Mouse (Mus musculus): Measurements from ENCODE around the gene Olfr640. TPM values are rescaled to one million over a fixed set of nuclear protein-coding genes. Genes with fewer than 3 reads are reported as not detected.

Olfr640 gene
- polyA plus RNA-seq, 1 experiment from 2014 or later: not detected

DNA sequence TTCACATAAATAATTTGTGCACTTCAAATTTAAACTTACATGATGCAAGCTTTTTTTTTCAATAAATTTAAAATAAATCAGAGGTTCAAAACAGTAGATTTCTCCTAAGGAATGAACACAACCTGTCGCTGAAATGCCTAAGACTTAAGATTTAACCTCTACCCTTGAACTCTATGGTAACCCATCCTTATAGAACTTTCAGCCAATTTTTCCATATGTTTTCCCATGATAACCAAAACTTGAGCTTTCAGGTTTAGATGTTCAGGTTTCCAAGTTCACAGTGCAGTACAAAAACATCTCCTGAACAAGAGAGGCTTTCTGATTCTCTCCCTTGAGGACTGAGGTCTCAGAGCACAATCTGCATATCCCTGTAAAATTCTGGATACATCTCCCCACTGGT, 54.5 kb downstream of the Olfr640 start, which contains the start of gene Olfr635:
Gene Olfr635 (plus strand): TSS at position 301 of the 400 bp plus-strand sequence.
- no peak for DNase-seq (ENCODE audit: low spot score)
- no peaks in the 10 kb centered on the region for H3K9me3 ChIP-seq
- H3K4me1 ChIP-seq: no peaks in the 10 kb centered on the region
- 69% methylated on average over 1 of the region's 1 CpGs for WGBS
- no peaks in the 10 kb centered on the region for H3K27me3 ChIP-seq (ENCODE audit: insufficient read depth, poor library complexity, severe bottlenecking)
- no peaks in the 10 kb centered on the region for H3K36me3 ChIP-seq
- no peak within 1 kb of the TSS for H3K4me3 ChIP-seq
- H3K27ac ChIP-seq: no peak within 1 kb of the TSS

Other genes starting within 250 kb of the Olfr640 start
- not detected in 2 replicates for gene Olfr68, start 245.9 kb downstream of the Olfr640 start, polyA plus RNA-seq (2016; fragmentation: Nextera tagmentation; extraction: Ambion mirVana)
- gene Olfr67, start 233.8 kb downstream of the Olfr640 start, polyA plus RNA-seq (2016; fragmentation: Nextera tagmentation; extraction: Ambion mirVana): not detected in 2 replicates
- 442 and 979 TPM in 2 replicates for gene Hbb-bt, start 211.6 kb downstream of the Olfr640 start, polyA plus RNA-seq (2016; fragmentation: Nextera tagmentation; extraction: Ambion mirVana)
- gene Hbb-bs, start 197.5 kb downstream of the Olfr640 start, polyA plus RNA-seq (2016; fragmentation: Nextera tagmentation; extraction: Ambion mirVana): 173 and 274 TPM in 2 replicates
- 0.28 and 1.2 TPM in 2 replicates for gene Hbb-bh2, start 185.1 kb downstream of the Olfr640 start, polyA plus RNA-seq (2016; fragmentation: Nextera tagmentation; extraction: Ambion mirVana)
- gene Hbb-bh1, start 182.4 kb downstream of the Olfr640 start, polyA plus RNA-seq (2016; fragmentation: Nextera tagmentation; extraction: Ambion mirVana): 8,898 and 9,884 TPM in 2 replicates
- 17,516 and 23,478 TPM in 2 replicates for gene Hbb-y, start 172.4 kb downstream of the Olfr640 start, polyA plus RNA-seq (2016; fragmentation: Nextera tagmentation; extraction: Ambion mirVana)
- gene Olfr66, start 139.3 kb downstream of the Olfr640 start, polyA plus RNA-seq (2016; fragmentation: Nextera tagmentation; extraction: Ambion mirVana): not detected in 2 replicates
- not detected in 2 replicates for gene Olfr64, start 131.1 kb downstream of the Olfr640 start, polyA plus RNA-seq (2016; fragmentation: Nextera tagmentation; extraction: Ambion mirVana)
- not detected in 2 replicates for gene Olfr65, start 122.1 kb downstream of the Olfr640 start, polyA plus RNA-seq (2016; fragmentation: Nextera tagmentation; extraction: Ambion mirVana)
- gene Olfr631, start 96.7 kb downstream of the Olfr640 start, polyA plus RNA-seq (2016; fragmentation: Nextera tagmentation; extraction: Ambion mirVana): not detected in 2 replicates
- gene Olfr632, start 91.2 kb downstream of the Olfr640 start, polyA plus RNA-seq (2016; fragmentation: Nextera tagmentation; extraction: Ambion mirVana): not detected in 2 replicates
- gene Olfr633, start 81.1 kb downstream of the Olfr640 start, polyA plus RNA-seq (2016; fragmentation: Nextera tagmentation; extraction: Ambion mirVana): not detected in 2 replicates
- not detected in 2 replicates for gene Olfr635, start 54.4 kb downstream of the Olfr640 start, polyA plus RNA-seq (2016; fragmentation: Nextera tagmentation; extraction: Ambion mirVana)
- gene Olfr638, start 26.8 kb downstream of the Olfr640 start, polyA plus RNA-seq (2016; fragmentation: Nextera tagmentation; extraction: Ambion mirVana): not detected in 2 replicates
- not detected in 2 replicates for gene Olfr639, start 8.3 kb downstream of the Olfr640 start, polyA plus RNA-seq (2016; fragmentation: Nextera tagmentation; extraction: Ambion mirVana)
- gene Olfr641, start 9.9 kb upstream of the Olfr640 start, polyA plus RNA-seq (2016; fragmentation: Nextera tagmentation; extraction: Ambion mirVana): not detected in 2 replicates
- not detected in 2 replicates for gene Olfr642, start 27.1 kb upstream of the Olfr640 start, polyA plus RNA-seq (2016; fragmentation: Nextera tagmentation; extraction: Ambion mirVana)
- not detected in 2 replicates for gene 4930516K23Rik, start 35.9 kb upstream of the Olfr640 start, polyA plus RNA-seq (2016; fragmentation: Nextera tagmentation; extraction: Ambion mirVana)
- not detected in 2 replicates for gene Olfr644, start 46.3 kb upstream of the Olfr640 start, polyA plus RNA-seq (2016; fragmentation: Nextera tagmentation; extraction: Ambion mirVana)
- gene Olfr645, start 59.9 kb upstream of the Olfr640 start, polyA plus RNA-seq (2016; fragmentation: Nextera tagmentation; extraction: Ambion mirVana): not detected in 2 replicates
- gene Olfr646, start 79.3 kb upstream of the Olfr640 start, polyA plus RNA-seq (2016; fragmentation: Nextera tagmentation; extraction: Ambion mirVana): not detected in 2 replicates
- gene Ubqln5, start 104.3 kb upstream of the Olfr640 start, polyA plus RNA-seq (2016; fragmentation: Nextera tagmentation; extraction: Ambion mirVana): not detected in 2 replicates
- gene Olfr643, start 111.8 kb upstream of the Olfr640 start, polyA plus RNA-seq (2016; fragmentation: Nextera tagmentation; extraction: Ambion mirVana): not detected in 2 replicates
- gene Ubqln3, start 117.7 kb upstream of the Olfr640 start, polyA plus RNA-seq (2016; fragmentation: Nextera tagmentation; extraction: Ambion mirVana): not detected in 2 replicates
- not detected in 2 replicates for gene Ubqlnl, start 125.0 kb upstream of the Olfr640 start, polyA plus RNA-seq (2016; fragmentation: Nextera tagmentation; extraction: Ambion mirVana)
- not detected in 2 replicates for gene Olfm5, start 139.3 kb upstream of the Olfr640 start, polyA plus RNA-seq (2016; fragmentation: Nextera tagmentation; extraction: Ambion mirVana)
- gene Olfr648, start 157.8 kb upstream of the Olfr640 start, polyA plus RNA-seq (2016; fragmentation: Nextera tagmentation; extraction: Ambion mirVana): 0.21 and 0.28 TPM in 2 replicates
- not detected in 2 replicates for gene Olfr649, start 170.4 kb upstream of the Olfr640 start, polyA plus RNA-seq (2016; fragmentation: Nextera tagmentation; extraction: Ambion mirVana)
- gene Trim6, start 193.2 kb upstream of the Olfr640 start, polyA plus RNA-seq (2016; fragmentation: Nextera tagmentation; extraction: Ambion mirVana): 9.8 and 12.3 TPM in 2 replicates
- 1.6 and 1.7 TPM in 2 replicates for gene Trim34a, start 218.9 kb upstream of the Olfr640 start, polyA plus RNA-seq (2016; fragmentation: Nextera tagmentation; extraction: Ambion mirVana)

Data from heart, embryonic 10.5 days (tissue).